Mouse (Mus musculus) adrenal gland, adult (tissue): ENCODE results near the gene Ccser1.

Source experiments
- DNase-seq, 2 experiments: peaks; one replicate each; pipeline ENCODE4 v3.0.0; 2022 to 2023; ENCODE audit warnings: low spot score in 1 of 2; ENCODE audit not compliant: inconsistent age in 2 of 2

Gene Ccser1

DNA sequence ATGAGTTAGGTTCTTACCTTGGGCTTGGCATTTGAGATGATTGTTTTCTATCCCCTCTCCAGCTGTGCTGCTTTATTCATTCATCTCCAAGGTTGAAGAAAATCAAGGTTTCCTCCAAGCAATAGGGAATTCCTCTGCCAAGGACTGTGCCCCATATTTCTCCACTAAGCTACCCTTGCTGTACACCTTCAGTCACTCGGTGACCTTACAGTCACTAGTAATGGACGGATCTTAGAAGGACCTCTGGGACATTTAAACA lies 251.5 kb downstream of the Ccser1 start:
- no peak for DNase-seq

DNA sequence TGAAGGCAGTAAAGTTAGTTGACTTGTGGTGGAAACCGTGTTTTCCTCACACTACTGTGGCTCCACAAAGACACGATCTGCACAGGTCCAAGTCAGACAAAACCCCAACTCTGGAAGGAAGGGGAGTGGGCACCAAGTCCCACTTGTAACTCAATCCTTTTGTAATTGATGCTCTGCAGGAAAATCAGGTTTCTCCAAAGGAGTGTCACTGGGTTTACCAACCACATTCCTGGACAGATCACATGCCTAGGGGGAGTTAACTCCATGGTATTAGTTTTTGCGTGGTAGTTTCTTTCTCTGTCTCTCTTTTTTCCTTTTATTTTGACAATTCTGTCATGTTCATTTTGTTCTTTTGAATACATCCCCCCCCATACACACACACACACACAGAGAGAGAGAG lies 252.0 kb downstream of the Ccser1 start:
- DNase-seq: no peak

GRCm38 (mm10) chr6:61432703-61433102 lies 252.6 kb downstream of the Ccser1 start:
- DNase-seq: no peak

DNA sequence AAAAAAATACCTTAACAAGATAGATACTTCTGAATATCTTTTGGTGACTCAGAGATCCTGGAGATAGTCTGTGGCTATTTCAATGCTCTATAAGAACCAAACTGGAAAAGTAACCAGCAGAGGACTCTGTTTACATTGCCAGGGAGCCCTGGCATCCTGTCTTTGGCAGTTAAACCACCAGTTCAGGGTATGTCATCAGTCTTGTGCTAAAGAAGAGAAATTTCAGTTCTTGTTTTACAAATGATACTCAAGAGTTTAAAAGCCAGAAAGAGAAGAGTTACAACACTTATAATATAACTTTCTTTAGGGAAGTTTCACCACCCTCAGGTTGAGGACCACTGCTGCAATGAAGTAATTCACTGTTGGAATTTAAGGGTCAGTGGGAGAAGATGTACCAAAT lies 258.0 kb downstream of the Ccser1 start:
- DNase-seq: no peak

DNA sequence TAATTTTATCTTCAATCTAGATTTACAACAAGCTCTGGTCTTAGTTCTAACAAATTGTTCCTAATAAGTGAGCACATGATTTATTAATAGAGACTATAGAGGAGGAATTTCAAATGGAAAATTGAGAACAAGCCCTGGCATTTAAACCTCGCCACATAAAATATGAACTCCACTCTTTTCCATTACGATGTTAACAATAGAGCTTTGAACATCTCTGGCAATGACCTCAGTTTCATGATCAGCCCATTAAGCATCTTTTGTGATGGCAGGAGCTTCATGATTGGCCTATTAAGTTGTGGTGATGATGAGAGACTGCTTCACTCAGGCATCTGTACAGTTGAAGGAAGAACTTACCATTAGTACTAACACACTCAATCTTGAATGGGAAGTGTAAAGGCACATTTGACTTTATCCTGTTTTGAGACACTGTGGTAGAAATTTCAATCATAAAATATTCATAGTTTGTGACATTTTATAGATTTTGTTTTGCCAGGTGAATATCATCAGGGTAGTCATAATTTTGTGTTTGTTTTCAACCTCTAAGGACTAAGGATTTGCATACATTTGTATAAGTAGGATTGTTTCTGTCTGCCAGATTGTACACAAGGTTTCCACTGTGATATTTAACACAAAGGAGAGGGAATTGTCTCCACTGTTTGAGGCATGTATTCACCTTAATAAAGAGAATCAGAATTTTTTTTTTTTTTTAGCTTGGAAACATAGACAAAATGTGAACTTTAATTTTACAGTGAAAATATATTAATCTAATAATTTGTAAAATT lies 291.4 kb downstream of the Ccser1 start:
- DNase-seq: no peak

- no peak for DNase-seq
These were observed 305.2 kb downstream of the Ccser1 start for GRCm38 (mm10) chr6:61485336-61485735.

GRCm38 (mm10) chr6:61491979-61492821 lies 312.1 kb downstream of the Ccser1 start:
- DNase-seq: no peak

- no peak for DNase-seq
These were observed 313.3 kb downstream of the Ccser1 start for GRCm38 (mm10) chr6:61493386-61493785.

- no peak for DNase-seq
These were observed 335.2 kb downstream of the Ccser1 start for GRCm38 (mm10) chr6:61515310-61515709.

DNA sequence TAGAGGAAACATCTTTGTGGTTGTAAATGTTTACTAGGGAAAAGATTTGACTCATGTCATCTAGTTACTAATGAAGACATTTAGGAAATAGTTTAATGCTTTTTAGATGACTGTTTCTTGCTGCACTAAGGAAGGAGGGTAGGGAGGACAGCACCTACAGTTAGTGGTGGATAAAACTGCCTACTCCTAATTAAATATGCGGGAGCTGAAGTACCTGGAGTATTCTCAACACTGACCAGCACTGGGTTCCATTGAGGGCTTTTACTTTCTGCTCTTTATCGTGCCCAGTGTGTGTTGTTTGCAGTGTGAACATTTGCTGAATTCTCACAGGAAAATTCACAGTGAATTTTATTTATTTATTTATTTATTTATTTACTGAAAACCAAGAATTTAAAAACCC lies 341.5 kb downstream of the Ccser1 start:
- no peak for DNase-seq

GRCm38 (mm10) chr6:61522108-61522507 lies 342.0 kb downstream of the Ccser1 start:
- DNase-seq: no peak

DNA sequence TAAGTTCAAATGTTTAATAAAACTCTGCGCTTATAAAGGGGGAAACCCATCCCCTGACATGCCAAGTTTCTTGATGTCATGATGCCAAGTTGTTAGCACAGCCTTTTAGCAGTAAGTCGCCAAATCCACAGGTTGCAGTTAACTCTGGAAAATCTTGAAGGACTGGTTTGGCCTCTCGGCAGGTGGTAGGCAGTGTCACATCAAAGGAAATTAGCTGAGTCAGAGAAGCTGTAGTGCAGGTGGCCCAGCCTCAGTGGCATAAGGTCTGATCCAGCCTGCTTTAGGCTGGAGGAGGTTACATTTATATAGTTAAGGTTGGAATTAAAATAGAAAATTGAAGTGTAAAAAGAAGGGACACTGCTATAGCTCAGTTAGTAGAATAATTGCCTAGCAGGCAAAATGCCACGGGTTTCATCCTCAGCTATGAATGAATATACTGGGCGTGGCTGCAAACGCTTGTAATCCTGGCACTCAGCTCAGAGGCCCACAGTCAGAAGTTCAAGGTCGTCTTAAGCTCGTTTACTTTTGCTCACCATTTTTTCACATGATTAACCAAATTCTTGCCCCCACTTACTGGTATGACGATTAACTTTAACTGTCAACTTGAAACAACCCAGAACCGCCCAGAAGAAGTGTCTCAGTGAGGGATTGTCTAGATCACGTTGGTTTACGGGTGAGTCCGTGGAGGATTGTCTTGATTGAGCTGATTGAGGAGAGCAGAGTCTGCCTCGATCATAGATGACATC lies 343.8 kb downstream of the Ccser1 start:
- no peak for DNase-seq

DNA sequence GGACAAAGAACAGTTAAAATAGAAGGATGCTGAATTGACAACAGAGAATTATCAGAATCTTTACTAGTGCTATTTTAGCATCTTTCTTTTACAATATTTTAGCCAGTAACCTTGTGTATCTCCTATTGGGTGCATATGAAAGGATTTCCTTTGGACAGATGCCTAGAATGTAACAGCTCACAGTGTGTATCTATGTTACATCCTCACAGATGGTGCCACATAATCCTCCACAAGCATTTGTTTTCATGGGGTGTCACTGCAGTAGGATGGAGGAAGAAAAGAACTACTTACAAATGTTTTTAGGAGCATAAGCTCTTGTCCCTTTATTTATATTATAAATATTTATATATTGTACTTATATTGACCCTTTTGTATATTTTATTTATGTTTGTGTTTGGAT lies 360.6 kb downstream of the Ccser1 start:
- DNase-seq: no peak

DNA sequence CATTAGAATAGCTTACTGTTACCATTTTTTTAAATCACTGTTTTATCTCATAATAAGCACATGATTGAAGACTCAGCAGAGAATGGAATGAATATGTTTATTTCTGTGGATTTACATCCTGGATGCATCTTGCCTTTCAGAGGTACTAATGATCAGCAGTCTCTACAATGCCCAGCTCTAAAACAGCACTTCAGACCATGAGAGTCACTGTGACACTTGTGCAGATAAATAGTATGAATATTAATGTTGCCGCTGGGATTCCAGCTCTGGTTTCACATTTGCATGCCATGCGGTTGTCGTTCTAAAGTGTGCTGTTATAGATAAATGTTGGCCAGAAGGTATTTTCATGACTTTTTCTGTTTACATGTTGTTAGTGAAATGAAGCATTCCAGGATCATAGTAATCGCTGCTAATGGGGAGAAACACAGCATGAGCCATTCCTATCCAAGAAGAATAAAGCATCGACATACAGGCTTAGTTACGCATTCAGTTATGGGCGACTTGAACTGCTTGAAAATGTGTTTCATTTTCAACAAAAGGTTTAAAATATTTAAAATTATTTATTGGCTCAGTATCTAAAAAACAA lies 363.4 kb downstream of the Ccser1 start:
- no peak for DNase-seq

- no peak for DNase-seq
These were observed 387.4 kb downstream of the Ccser1 start for GRCm38 (mm10) chr6:61567551-61567950.

GRCm38 (mm10) chr6:61567967-61568366 lies 387.8 kb downstream of the Ccser1 start:
- DNase-seq: no peak

DNA sequence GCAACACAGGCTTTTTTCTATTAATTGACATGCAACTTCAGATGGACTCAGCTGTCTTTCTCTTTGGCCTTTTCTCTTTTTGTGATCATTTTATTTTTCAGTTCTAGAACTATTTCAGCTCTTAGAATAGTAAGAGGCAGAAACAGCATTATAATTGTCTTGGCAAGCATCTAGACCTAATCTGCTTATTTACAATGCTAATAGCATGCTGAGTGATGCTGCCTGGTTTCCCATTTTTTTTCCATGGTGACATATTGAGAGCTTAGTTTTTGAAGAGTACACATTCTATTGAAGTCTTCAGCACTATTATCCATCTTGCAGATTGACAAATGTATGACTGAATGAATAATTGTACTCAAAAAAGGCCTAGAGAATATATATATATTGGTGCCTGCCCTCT lies 401.6 kb downstream of the Ccser1 start:
- no peak for DNase-seq

DNA sequence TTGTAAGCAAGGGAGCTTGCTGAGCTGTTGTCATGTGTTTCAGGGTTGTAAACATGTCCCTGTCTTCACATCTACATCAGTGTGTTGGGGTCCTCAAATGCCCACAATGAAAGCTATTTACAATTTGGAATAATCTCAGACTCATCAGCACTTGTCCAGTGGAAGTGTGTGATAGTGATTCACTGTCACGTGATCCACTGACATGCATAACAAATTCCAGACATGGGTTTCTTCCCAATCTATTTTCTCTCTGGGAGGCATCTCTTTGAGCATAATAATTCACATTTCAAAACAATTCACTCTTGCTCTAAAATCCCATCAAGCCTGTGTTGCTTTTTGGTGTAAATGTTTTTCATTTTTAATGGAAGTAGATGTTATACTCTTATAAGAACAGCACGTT lies 408.9 kb downstream of the Ccser1 start:
- DNase-seq: no peak

DNA sequence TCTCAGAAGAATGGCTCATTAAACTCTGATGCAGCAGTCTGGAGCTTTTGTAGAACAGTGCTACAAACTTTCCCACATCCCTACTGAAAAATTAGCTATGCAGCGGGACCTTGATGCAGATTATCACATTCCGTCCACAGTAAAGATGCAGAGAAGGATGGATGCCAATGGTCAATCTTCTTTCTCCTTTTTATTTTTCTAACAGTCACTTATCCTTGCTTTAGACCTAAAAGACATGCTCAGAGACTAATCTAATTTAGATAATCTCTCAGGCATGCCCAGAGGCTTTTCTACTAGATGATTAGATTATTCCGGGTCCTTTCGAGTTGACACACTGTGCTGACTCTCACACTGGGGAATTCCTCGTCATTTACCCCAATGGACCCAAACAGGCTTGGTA lies 421.8 kb downstream of the Ccser1 start:
- DNase-seq: no peak

GRCm38 (mm10) chr6:61614920-61615319 lies 434.8 kb downstream of the Ccser1 start:
- DNase-seq: no peak

DNA sequence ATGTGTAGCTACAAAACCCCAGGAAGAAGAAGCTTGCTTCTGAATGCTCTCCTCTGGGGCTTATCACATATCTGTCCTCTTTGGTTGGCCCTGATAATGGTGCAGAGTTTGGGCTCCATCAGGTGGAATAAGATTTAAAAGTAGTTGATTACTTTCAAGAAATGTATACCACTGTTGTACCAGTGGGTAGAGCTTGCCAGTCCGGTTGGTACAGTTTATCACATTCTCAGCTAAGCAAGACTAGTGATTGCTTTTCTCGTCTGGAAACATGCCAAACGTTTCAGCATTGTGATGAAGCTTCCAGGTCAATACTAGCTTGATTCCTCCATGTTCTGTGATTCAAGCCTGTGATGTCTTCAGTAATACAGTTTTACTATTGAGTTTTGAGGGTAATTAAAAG lies 441.6 kb downstream of the Ccser1 start:
- no peak for DNase-seq

DNA sequence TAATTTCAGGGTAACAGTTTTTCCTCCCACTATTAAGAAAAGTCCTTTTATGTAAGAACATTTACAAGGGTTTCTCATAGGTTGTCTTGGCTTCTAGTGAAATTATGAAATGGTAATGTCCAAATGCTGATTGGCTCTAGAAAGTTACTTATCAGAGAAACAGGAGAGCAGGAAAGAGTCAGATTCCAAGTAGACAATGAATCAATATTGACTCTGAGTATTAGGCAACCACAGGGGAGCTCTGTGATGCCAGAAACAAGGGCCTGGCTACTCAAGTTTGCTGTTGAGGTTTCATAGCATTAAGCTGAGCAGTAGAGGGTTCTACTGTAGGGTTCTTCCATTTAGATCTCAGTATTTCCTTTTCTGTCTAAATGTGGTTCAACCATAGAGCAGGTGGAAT lies 481.3 kb downstream of the Ccser1 start:
- DNase-seq: no peak
